Mouse (Mus musculus): ENCODE data around the gene Olfr1417. TPM values are rescaled to one million over a fixed set of nuclear protein-coding genes. Genes with fewer than 3 reads are reported as not detected.

The Olfr1417 gene
- polyA plus RNA-seq, 1 experiment from 2014 or later, result not detected

DNA sequence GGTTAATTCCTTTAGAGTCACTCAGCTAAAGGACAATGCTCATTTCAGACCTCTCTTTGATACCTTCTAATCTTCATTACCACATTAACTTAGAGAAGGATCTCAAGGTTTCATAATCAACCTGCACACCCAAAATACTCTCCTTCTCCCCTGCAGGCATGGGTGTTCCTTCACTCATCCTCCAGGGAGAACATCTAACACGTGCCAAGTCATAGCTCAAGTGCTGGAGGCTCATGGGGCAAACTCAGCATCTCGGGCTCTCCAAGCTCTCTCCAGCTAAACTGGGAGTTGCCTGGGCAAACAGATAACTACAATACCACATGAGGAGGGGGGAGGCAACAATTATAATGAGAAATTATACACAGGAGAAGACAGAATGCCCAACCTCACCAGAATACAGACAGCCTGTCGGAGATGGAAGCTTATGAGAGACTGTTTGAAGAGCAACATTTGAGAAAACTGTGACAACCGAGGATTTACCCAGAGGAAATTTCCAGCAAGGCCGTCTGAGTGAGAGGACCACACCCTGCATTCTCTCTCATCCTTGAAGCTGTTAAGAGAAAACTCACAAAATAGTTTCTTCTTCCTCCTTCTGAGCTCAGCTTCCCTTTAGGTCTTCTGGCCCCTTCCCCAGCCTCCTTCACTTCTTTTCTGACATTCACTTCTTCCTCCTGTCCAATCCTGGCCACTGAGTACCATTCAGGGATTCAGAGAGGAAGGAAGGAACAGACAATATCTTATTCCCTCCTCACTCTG lies 28.8 kb downstream of the Olfr1417 start:
- WGBS, result 61% methylated on average over 5 of the region's 5 CpGs
- Histone ChIP-seq H3K9me3 (replicated peaks) (no peaks in the 10 kb centered on the region), H3K4me1 (no peaks in the 10 kb centered on the region), H3K9ac (no peak overlapping the region), H3K27ac (replicated peaks) (no peak overlapping the region), H3K4me2 (replicated peaks) (no peak overlapping the region), H3K36me3 (no peaks in the 10 kb centered on the region), H3K4me3 (replicated peaks) (no peak overlapping the region), H3K27me3 (no peaks in the 10 kb centered on the region)
- ATAC-seq (ENCODE audit: insufficient number of reproducible peaks, low FRiP score, low TSS enrichment, low read depth), result no peak

DNA sequence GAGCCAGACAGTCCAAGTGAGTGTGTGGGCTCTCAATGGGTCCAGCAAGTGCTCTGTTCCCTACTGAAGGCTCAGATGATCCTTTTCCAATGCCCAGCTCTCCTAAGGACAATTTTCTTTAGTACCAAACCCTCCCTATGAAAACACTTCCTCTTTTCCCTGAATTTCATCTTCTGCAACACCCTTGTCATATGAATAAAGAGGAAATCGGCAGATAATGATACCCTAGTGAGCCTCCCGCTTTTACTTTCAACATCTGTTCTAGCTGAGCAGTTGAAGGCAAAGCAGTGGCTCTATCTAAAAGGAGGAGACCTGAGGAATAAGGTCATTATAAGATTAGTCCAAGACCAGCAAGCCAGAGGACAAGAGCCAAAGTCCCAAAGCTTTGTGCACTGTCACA lies 30.6 kb downstream of the Olfr1417 start:
- H3K9ac ChIP-seq, result no peak overlapping the region
- H3K9me3 ChIP-seq (replicated peaks), result no peaks in the 10 kb centered on the region
- H3K4me2 ChIP-seq (replicated peaks), result no peak overlapping the region
- no peak overlapping the region for H3K4me3 ChIP-seq (replicated peaks)
- no peak overlapping the region for H3K27ac ChIP-seq (replicated peaks)
- WGBS, result 82% methylated on average over 2 of the region's 2 CpGs
- H3K36me3 ChIP-seq, result no peaks in the 10 kb centered on the region
- no peak for ATAC-seq (ENCODE audit: insufficient number of reproducible peaks, low FRiP score, low TSS enrichment, low read depth)
- H3K4me1 ChIP-seq, result no peaks in the 10 kb centered on the region
- no peaks in the 10 kb centered on the region for H3K27me3 ChIP-seq

DNA sequence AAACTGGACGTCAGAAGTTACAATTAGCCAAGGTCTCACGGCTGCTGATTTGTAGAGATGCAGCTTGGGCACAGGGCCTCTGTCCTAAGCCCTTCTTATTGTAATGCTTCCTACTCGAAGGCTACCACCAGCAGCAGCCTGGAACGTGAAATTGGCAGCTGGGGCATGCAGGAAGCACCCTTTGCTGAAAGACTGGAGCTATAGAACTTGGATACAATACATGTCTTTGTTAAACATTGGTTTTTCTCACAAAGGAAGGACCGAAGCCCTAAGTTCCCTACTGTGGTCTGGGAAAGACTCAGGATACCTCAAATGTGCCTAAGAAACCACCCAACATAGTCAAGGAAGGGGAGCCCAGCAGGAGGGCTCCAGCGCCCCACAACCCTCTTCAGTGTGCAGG lies 31.2 kb downstream of the Olfr1417 start:
- Histone ChIP-seq H3K4me2 (replicated peaks) (no peak overlapping the region), H3K36me3 (no peaks in the 10 kb centered on the region), H3K4me3 (replicated peaks) (no peak overlapping the region), H3K27ac (replicated peaks) (no peak overlapping the region), H3K9me3 (replicated peaks) (no peaks in the 10 kb centered on the region), H3K27me3 (no peaks in the 10 kb centered on the region), H3K9ac (no peak overlapping the region), H3K4me1 (no peaks in the 10 kb centered on the region)
- 41% methylated on average over 6 of the region's 6 CpGs for WGBS
- ATAC-seq (ENCODE audit: insufficient number of reproducible peaks, low FRiP score, low TSS enrichment, low read depth), result no peak

DNA sequence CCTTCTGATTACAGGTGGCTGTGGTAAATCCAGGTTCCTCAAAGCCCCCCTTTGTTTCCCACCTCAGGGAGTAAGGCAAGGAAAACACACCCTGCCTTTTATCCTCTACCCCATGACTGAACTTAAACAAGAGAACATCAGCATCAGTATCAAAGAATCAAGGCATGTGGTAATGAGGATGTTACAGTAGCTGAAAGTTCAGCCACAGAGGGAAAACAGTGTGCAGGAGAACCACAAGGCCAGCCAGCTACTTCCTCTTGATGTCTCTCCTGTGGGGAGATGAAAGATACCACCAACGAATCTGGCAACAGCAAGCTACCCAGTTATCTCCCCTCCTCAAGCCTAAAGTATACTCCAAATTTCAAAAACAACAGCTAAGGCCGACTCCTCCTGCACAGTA lies 31.8 kb downstream of the Olfr1417 start:
- H3K9ac ChIP-seq, result no peak overlapping the region
- no peak overlapping the region for H3K4me3 ChIP-seq (replicated peaks)
- ATAC-seq (ENCODE audit: insufficient number of reproducible peaks, low FRiP score, low TSS enrichment, low read depth), result no peak
- no peak overlapping the region for H3K27ac ChIP-seq (replicated peaks)
- no peaks in the 10 kb centered on the region for H3K9me3 ChIP-seq (replicated peaks)
- WGBS, result 59% methylated on average over 2 of the region's 2 CpGs
- H3K4me2 ChIP-seq (replicated peaks), result no peak overlapping the region
- no peaks in the 10 kb centered on the region for H3K36me3 ChIP-seq
- H3K27me3 ChIP-seq, result no peaks in the 10 kb centered on the region
- no peaks in the 10 kb centered on the region for H3K4me1 ChIP-seq

DNA sequence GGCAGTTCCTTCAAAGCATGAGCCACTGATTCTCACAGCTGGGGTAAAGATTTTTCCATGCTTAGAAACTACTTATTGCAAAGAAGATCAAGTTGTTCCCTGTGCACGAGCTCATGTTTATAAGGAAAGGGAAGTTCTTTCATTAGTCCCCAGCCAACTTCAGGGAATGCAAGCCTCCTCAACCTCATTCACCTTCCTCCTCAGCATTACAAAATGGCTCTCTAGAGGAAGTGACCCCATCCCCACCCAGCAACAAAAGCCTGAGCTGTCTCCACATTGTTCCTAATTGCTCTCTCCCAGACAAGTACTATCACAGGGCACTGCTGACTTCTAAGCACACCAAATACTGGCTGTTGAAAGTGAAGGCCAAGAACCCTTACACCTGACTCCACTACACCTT lies 34.6 kb downstream of the Olfr1417 start:
- Histone ChIP-seq H3K27ac (replicated peaks) (no peak overlapping the region), H3K36me3 (no peaks in the 10 kb centered on the region), H3K4me1 (no peaks in the 10 kb centered on the region), H3K4me3 (replicated peaks) (no peak overlapping the region), H3K4me2 (replicated peaks) (no peak overlapping the region), H3K27me3 (no peaks in the 10 kb centered on the region), H3K9ac (no peak overlapping the region), H3K9me3 (replicated peaks) (no peaks in the 10 kb centered on the region)
- no peak for ATAC-seq (ENCODE audit: insufficient number of reproducible peaks, low FRiP score, low TSS enrichment, low read depth)
- 59% methylated on average over 1 of the region's 1 CpGs for WGBS

DNA sequence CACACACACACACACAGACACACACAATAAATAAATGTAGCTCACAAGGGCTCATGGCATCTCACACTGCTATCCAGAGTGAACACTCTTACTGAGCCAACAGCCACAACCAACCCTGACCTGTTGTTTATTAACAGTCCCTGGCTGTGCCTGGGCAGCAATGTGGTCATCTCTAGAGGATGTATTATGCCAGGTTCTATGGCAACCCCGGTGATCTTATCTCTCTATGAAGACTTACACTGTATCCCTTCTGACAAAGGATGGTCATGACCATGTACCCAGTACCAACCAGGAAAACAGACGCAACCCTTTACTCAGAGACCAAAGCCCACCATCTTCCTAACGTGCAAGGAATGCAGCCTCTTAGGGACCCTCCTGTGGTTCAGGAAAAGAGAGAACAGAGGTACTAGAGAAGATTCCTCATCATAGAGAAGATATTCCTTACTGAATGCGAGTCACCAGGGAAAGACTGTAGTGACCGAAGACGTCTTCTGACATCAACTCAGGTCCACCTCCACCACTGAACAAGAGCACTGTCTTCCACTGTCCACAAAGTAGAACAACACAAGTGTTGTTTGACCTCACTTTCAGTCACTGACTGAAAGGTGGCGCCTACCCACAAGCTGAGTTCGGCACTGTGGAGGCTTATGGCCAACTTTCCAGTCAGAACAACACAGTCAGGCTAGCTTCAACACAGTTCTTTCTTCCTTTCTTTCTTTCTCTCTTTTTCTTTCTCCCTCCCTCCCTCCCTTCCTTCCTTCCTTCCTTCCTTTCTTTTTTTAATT lies 38.3 kb downstream of the Olfr1417 start:
- ATAC-seq (ENCODE audit: insufficient number of reproducible peaks, low FRiP score, low TSS enrichment, low read depth), result no peak
- no peaks in the 10 kb centered on the region for H3K4me1 ChIP-seq
- no peak overlapping the region for H3K27ac ChIP-seq (replicated peaks)
- H3K4me3 ChIP-seq (replicated peaks), result no peak overlapping the region
- H3K4me2 ChIP-seq (replicated peaks), result no peak overlapping the region
- H3K27me3 ChIP-seq, result no peaks in the 10 kb centered on the region
- no peaks in the 10 kb centered on the region for H3K9me3 ChIP-seq (replicated peaks)
- no peak overlapping the region for H3K9ac ChIP-seq
- H3K36me3 ChIP-seq, result no peaks in the 10 kb centered on the region
- WGBS, result 72% methylated on average over 8 of the region's 8 CpGs

DNA sequence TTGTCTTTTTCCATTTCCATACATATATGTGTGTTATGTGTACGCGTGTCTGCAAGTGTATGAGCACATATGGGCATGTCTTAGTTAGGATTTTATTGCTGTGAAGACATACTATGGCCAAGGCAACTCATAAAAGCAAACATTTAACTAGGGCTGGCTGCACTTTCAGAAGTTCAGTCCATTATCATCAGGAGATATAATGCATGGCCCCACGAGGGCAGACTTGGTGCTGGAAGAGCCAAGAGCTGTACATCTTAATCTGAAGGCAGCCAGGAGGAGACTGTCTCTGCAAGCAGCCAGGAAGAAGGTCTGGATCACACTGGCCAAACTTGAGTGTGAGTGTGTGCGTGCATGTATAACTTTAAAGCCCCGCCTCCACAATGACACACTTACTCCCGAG lies 44.6 kb downstream of the Olfr1417 start:
- ATAC-seq (ENCODE audit: insufficient number of reproducible peaks, low FRiP score, low TSS enrichment, low read depth), result no peak
- no peak overlapping the region for H3K4me2 ChIP-seq (replicated peaks)
- no peak overlapping the region for H3K27ac ChIP-seq (replicated peaks)
- H3K4me1 ChIP-seq, result no peaks in the 10 kb centered on the region
- no peak overlapping the region for H3K4me3 ChIP-seq (replicated peaks)
- no peaks in the 10 kb centered on the region for H3K27me3 ChIP-seq
- H3K36me3 ChIP-seq, result no peaks in the 10 kb centered on the region
- no peaks in the 10 kb centered on the region for H3K9me3 ChIP-seq (replicated peaks)
- H3K9ac ChIP-seq, result no peak overlapping the region
- WGBS, result 82% methylated on average over 6 of the region's 6 CpGs

DNA sequence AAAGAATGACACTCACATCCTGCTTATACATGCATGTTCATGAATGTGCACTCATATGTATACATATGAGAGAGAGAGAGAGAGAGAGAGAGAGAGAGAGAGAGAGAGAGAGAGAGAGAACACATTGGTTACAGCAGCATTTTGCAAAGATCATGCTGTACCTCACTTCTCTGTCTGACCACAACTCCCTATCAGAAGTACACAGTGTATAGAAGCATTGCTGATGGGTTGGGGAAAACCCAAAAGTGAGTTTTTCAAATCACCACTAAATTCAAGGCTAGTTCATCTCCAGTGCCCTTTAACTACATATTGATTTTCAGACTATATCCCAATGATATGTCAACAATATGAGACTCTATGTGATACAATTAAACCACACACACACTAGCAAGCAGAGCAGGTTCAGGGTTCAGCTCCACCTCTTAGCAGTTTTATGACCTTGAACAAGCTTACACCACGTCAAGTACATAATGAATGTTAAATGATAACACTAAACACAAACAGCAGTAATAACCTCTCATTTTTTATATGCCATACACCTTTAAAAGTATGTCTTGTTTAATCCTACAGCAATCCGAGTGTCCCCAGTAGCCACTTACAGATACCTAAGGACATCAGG lies 45.2 kb downstream of the Olfr1417 start:
- 77% methylated on average over 2 of the region's 2 CpGs for WGBS
- H3K4me2 ChIP-seq (replicated peaks), result no peak overlapping the region

DNA sequence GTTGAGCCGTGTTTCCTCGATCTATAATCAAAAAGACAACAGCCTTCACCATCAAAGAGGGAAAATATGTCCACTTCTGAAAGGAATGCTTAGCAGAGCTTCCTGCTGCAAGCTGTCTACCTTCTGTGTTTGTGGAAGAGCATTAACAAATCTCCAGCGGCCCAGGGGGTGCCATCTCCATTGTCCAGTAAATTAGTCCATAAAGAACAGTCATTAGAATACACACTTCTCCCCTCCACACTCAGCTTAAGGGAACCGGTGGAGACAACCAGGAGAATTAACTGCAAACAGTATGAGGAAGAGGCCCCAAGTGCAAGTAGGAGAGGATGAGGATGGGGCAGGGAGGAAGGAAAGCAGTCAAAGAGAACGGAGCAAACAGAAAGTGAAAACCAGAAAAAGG lies 47.2 kb downstream of the Olfr1417 start:
- H3K9ac ChIP-seq, result no peak overlapping the region
- ATAC-seq (ENCODE audit: insufficient number of reproducible peaks, low FRiP score, low TSS enrichment, low read depth), result no peak
- no peaks in the 10 kb centered on the region for H3K4me1 ChIP-seq
- 76% methylated on average over 5 of the region's 5 CpGs for WGBS
- H3K4me3 ChIP-seq (replicated peaks), result no peak overlapping the region
- no peaks in the 10 kb centered on the region for H3K36me3 ChIP-seq
- no peak overlapping the region for H3K27ac ChIP-seq (replicated peaks)
- H3K9me3 ChIP-seq (replicated peaks), result no peaks in the 10 kb centered on the region
- no peak overlapping the region for H3K4me2 ChIP-seq (replicated peaks)
- no peaks in the 10 kb centered on the region for H3K27me3 ChIP-seq

More for the DNA sequence above, 45.2 kb downstream of the Olfr1417 start:
- Histone ChIP-seq H3K4me1 (no peaks in the 10 kb centered on the region), H3K27me3 (no peaks in the 10 kb centered on the region), H3K4me3 (replicated peaks) (no peak overlapping the region), H3K27ac (replicated peaks) (no peak overlapping the region), H3K9me3 (replicated peaks) (no peaks in the 10 kb centered on the region), H3K9ac (no peak overlapping the region), H3K36me3 (no peaks in the 10 kb centered on the region)
- no peak for ATAC-seq (ENCODE audit: insufficient number of reproducible peaks, low FRiP score, low TSS enrichment, low read depth)

DNA sequence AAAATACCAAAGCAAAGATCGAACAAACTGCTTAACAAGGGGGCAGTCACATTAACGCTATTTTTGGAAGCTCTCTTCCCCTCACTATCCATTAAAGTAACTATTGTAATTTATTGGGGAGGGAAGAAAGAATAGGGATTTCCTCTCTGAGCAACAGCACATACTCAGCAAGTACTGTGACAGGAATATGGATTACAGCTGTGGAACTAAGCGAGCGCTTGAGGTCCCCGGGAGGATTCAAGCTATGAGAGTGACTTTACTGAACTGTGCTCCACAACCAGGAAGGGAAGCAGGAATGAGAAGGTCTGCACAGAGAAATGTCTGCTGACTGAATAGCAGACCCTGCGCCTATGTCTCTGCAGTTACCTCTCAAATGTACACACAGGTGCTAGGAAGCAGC lies 50.1 kb downstream of the Olfr1417 start:
- WGBS, result 71% methylated on average over 6 of the region's 6 CpGs
- ATAC-seq (ENCODE audit: insufficient number of reproducible peaks, low FRiP score, low TSS enrichment, low read depth), result no peak
- H3K27me3 ChIP-seq, result no peaks in the 10 kb centered on the region
- H3K9me3 ChIP-seq (replicated peaks), result no peaks in the 10 kb centered on the region
- no peaks in the 10 kb centered on the region for H3K36me3 ChIP-seq
- no peak overlapping the region for H3K4me2 ChIP-seq (replicated peaks)
- H3K9ac ChIP-seq, result no peak overlapping the region
- no peaks in the 10 kb centered on the region for H3K4me1 ChIP-seq
- no peak overlapping the region for H3K27ac ChIP-seq (replicated peaks)
- no peak overlapping the region for H3K4me3 ChIP-seq (replicated peaks)

DNA sequence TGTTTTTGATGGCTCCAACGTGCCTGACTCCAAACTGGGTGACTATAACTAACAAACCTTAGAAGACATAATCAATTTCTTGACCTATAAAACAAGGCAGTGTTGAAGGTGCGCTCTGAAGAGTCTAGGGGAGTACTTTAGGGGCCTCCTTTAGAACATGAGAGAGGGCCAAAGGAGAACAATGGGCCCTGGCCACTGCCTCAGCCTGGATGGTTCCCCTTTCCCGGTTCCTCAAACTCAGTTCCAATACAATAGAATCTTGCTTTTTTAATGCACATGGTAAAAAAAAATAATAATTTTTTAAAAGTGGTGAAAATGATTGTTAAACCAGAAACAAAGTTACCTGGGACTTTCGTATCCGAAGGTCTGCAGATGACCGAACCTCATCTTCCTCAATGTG lies 51.2 kb downstream of the Olfr1417 start:
- Histone ChIP-seq H3K27ac (replicated peaks) (no peak overlapping the region), H3K4me3 (replicated peaks) (no peak overlapping the region), H3K36me3 (no peaks in the 10 kb centered on the region), H3K4me2 (replicated peaks) (no peak overlapping the region), H3K9me3 (replicated peaks) (no peaks in the 10 kb centered on the region), H3K27me3 (no peaks in the 10 kb centered on the region), H3K4me1 (no peaks in the 10 kb centered on the region), H3K9ac (no peak overlapping the region)
- ATAC-seq (ENCODE audit: insufficient number of reproducible peaks, low FRiP score, low TSS enrichment, low read depth), result no peak
- WGBS, result 91% methylated on average over 6 of the region's 6 CpGs
